Mouse (Mus musculus): ENCODE data around the gene Myh3. TPM values are rescaled to one million over a fixed set of nuclear protein-coding genes. Genes with fewer than 3 reads are reported as not detected.
A peak's percentile ranks its signal among the peaks of the same experiment; 100 is the strongest.

The Myh3 gene
- polyA plus RNA-seq, 1 experiment from 2014 or later: 0.12 TPM

DNA sequence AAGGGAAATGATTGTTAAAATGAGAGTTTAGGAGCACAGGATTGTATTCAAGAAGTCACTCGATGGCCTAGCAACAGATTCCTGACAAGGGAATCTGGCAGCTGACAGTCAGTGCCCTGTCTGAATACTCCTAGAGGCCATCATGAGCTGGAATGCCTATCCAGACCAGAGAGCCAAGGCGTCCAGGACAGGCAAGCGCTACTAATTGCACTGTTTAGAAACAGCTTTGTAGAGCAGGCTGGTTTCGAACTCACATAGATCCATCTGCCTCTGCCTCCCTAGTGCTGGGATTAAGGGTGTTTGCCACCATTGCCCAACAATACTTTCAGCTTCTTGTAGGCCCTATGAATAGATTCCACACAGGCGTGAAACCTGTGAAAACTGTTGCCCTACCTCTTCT is 36.2 kb downstream of the Myh3 start:
- WGBS: 90% methylated on average over 5 of the region's 5 CpGs
- no peak overlapping the region for H3K27ac ChIP-seq (replicated peaks; ENCODE audit: low read depth, low read length)
- DNase-seq: no peak

DNA sequence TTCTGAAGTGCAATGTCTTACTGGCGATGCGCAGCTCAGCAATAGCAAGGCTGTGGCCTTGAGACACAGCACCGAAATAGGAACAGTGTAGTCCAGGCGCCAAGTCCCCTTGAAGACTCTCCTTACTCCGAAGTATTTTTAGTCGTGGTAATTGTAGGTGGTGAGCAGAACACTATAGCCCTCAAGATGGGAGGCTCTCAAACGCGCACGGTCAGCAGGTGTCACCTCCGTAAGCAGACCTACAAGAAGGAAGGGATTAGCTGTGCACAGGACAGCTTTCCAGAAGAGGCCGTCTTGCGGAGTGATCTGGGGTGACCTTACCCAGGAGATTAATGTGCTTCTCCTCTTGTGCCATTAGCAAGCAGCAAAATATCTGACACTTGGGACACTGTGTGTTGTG is 36.8 kb downstream of the Myh3 start:
- Histone ChIP-seq H3K9me3 (ENCODE audit: control insufficient read depth, low read length) (no peaks in the 10 kb centered on the region), H3K4me3 (replicated peaks; ENCODE audit: low read depth, low read length) (no peak overlapping the region), H3K27ac (replicated peaks; ENCODE audit: low read depth, low read length) (no peak overlapping the region), H3K4me2 (ENCODE audit: low read length) (no peak overlapping the region), H3K9ac (replicated peaks; ENCODE audit: low read length) (no peak overlapping the region), H3K27me3 (ENCODE audit: control insufficient read depth, insufficient read depth, low read length) (no peaks in the 10 kb centered on the region), H3K36me3 (ENCODE audit: control insufficient read depth, insufficient read depth, low read length) (no peaks in the 10 kb centered on the region), H3K4me1 (ENCODE audit: control insufficient read depth, insufficient read depth, low read length) (0 out of 2 replicates have a peak, but pooled peaks cover 4% of the 10 kb centered on the region)
- ATAC-seq (ENCODE audit: low FRiP score, low TSS enrichment) (no peak), DNase-seq (no peak)
- WGBS: 90% methylated on average over 12 of the region's 12 CpGs

More for the DNA sequence above, 36.2 kb downstream of the Myh3 start:
- ATAC-seq (ENCODE audit: low FRiP score, low TSS enrichment): no peak
- no peak overlapping the region for H3K4me2 ChIP-seq (ENCODE audit: low read length)
- no peak overlapping the region for H3K4me3 ChIP-seq (replicated peaks; ENCODE audit: low read depth, low read length)
- H3K9ac ChIP-seq (replicated peaks; ENCODE audit: low read length): no peak overlapping the region
- no peaks in the 10 kb centered on the region for H3K27me3 ChIP-seq (ENCODE audit: control insufficient read depth, insufficient read depth, low read length)
- H3K4me1 ChIP-seq (ENCODE audit: control insufficient read depth, insufficient read depth, low read length): no peaks in the 10 kb centered on the region
- H3K9me3 ChIP-seq (ENCODE audit: control insufficient read depth, low read length): no peaks in the 10 kb centered on the region
- no peaks in the 10 kb centered on the region for H3K36me3 ChIP-seq (ENCODE audit: control insufficient read depth, insufficient read depth, low read length)

- no peak overlapping the region for H3K4me2 ChIP-seq (ENCODE audit: low read length)
- WGBS: 86% methylated on average over 5 of the region's 5 CpGs
- no peak overlapping the region for H3K27ac ChIP-seq (replicated peaks; ENCODE audit: low read depth, low read length)
- no peaks in the 10 kb centered on the region for H3K27me3 ChIP-seq (ENCODE audit: control insufficient read depth, insufficient read depth, low read length)
- no peaks in the 10 kb centered on the region for H3K36me3 ChIP-seq (ENCODE audit: control insufficient read depth, insufficient read depth, low read length)
- ATAC-seq (ENCODE audit: low FRiP score, low TSS enrichment) (no peak), DNase-seq (no peak)
- no peak overlapping the region for H3K4me3 ChIP-seq (replicated peaks; ENCODE audit: low read depth, low read length)
- H3K9ac ChIP-seq (replicated peaks; ENCODE audit: low read length): no peak overlapping the region
- H3K4me1 ChIP-seq (ENCODE audit: control insufficient read depth, insufficient read depth, low read length): 0 out of 2 replicates have a peak, but pooled peaks cover 4% of the 10 kb centered on the region
- H3K9me3 ChIP-seq (ENCODE audit: control insufficient read depth, low read length): no peaks in the 10 kb centered on the region
Measured at GRCm38 (mm10) chr11:67116725-67117124, 38.6 kb downstream of the Myh3 start.

- H3K4me3 ChIP-seq (replicated peaks; ENCODE audit: low read depth, low read length): no peak overlapping the region
- no peak overlapping the region for H3K9ac ChIP-seq (replicated peaks; ENCODE audit: low read length)
- H3K27me3 ChIP-seq (ENCODE audit: control insufficient read depth, insufficient read depth, low read length): no peaks in the 10 kb centered on the region
- H3K36me3 ChIP-seq (ENCODE audit: control insufficient read depth, insufficient read depth, low read length): no peaks in the 10 kb centered on the region
- no peaks in the 10 kb centered on the region for H3K9me3 ChIP-seq (ENCODE audit: control insufficient read depth, low read length)
- no peak overlapping the region for H3K27ac ChIP-seq (replicated peaks; ENCODE audit: low read depth, low read length)
- DNase-seq (no peak), ATAC-seq (ENCODE audit: low FRiP score, low TSS enrichment) (no peak)
- 0 out of 2 replicates have a peak, but pooled peaks cover 4% of the 10 kb centered on the region for H3K4me1 ChIP-seq (ENCODE audit: control insufficient read depth, insufficient read depth, low read length)
- H3K4me2 ChIP-seq (ENCODE audit: low read length): no peak overlapping the region
- 45% methylated on average over 4 of the region's 4 CpGs for WGBS
Measured at GRCm38 (mm10) chr11:67119539-67120070, 41.5 kb downstream of the Myh3 start.

GRCm38 (mm10) chr11:67120697-67121294 is 42.7 kb downstream of the Myh3 start:
- 0 out of 2 replicates have a peak, but pooled peaks cover 4% of the 10 kb centered on the region for H3K4me1 ChIP-seq (ENCODE audit: control insufficient read depth, insufficient read depth, low read length)
- DNase-seq: no peak
- WGBS: 59% methylated on average over 12 of the region's 12 CpGs

DNA sequence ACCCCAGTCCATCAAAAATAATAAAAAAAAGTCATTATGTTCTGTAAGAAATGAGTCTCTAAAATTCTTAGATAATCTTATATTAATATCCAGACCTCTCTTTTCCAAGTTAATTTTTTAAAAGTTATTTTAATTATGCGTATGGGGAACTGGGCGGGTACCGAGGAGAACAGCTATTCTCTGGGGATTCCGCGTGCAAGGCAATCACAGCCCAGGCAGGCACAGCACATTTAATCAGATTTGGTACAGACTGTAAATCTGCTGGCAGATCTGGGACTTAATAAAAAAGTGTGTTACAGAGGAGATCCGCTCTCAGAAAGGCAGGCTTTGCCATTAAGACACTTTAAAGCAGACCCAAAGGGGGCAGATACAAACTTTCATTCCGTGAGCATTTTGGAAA is 46.8 kb downstream of the Myh3 start:
- H3K4me1 ChIP-seq (ENCODE audit: control insufficient read depth, insufficient read depth, low read length): 0 out of 2 replicates have a peak, but pooled peaks cover under 1% of the 10 kb centered on the region
- DNase-seq (peak; percentile 54), ATAC-seq (ENCODE audit: low FRiP score, low TSS enrichment) (no peak)
- H3K4me3 ChIP-seq (replicated peaks; ENCODE audit: low read depth, low read length): no peak overlapping the region
- WGBS: 56% methylated on average over 7 of the region's 7 CpGs
- H3K9me3 ChIP-seq (ENCODE audit: control insufficient read depth, low read length): no peaks in the 10 kb centered on the region
- no peaks in the 10 kb centered on the region for H3K27me3 ChIP-seq (ENCODE audit: control insufficient read depth, insufficient read depth, low read length)
- H3K4me2 ChIP-seq (ENCODE audit: low read length): no peak overlapping the region
- H3K9ac ChIP-seq (replicated peaks; ENCODE audit: low read length): no peak overlapping the region
- no peak overlapping the region for H3K27ac ChIP-seq (replicated peaks; ENCODE audit: low read depth, low read length)
- no peaks in the 10 kb centered on the region for H3K36me3 ChIP-seq (ENCODE audit: control insufficient read depth, insufficient read depth, low read length)

More at GRCm38 (mm10) chr11:67120697-67121294, 42.7 kb downstream of the Myh3 start:
- Histone ChIP-seq H3K27ac (replicated peaks; ENCODE audit: low read depth, low read length) (no peak overlapping the region), H3K4me3 (replicated peaks; ENCODE audit: low read depth, low read length) (no peak overlapping the region), H3K4me2 (ENCODE audit: low read length) (no peak overlapping the region), H3K27me3 (ENCODE audit: control insufficient read depth, insufficient read depth, low read length) (no peaks in the 10 kb centered on the region), H3K9ac (replicated peaks; ENCODE audit: low read length) (no peak overlapping the region), H3K9me3 (ENCODE audit: control insufficient read depth, low read length) (no peaks in the 10 kb centered on the region), H3K36me3 (ENCODE audit: control insufficient read depth, insufficient read depth, low read length) (no peaks in the 10 kb centered on the region)
- no peak for ATAC-seq (ENCODE audit: low FRiP score, low TSS enrichment)

- H3K4me1 ChIP-seq (ENCODE audit: control insufficient read depth, insufficient read depth, low read length): no peaks in the 10 kb centered on the region
- no peak overlapping the region for H3K4me2 ChIP-seq (ENCODE audit: low read length)
- DNase-seq: no peak
- H3K4me3 ChIP-seq (replicated peaks; ENCODE audit: low read depth, low read length): no peak overlapping the region
- H3K27me3 ChIP-seq (ENCODE audit: control insufficient read depth, insufficient read depth, low read length): no peaks in the 10 kb centered on the region
- no peak overlapping the region for H3K27ac ChIP-seq (replicated peaks; ENCODE audit: low read depth, low read length)
- H3K9me3 ChIP-seq (ENCODE audit: control insufficient read depth, low read length): no peaks in the 10 kb centered on the region
- H3K36me3 ChIP-seq (ENCODE audit: control insufficient read depth, insufficient read depth, low read length): no peaks in the 10 kb centered on the region
- 71% methylated on average over 17 of the region's 17 CpGs for WGBS
- no peak overlapping the region for H3K9ac ChIP-seq (replicated peaks; ENCODE audit: low read length)
- ATAC-seq (ENCODE audit: low FRiP score, low TSS enrichment): no peak
Measured at GRCm38 (mm10) chr11:67125361-67125760, 47.3 kb downstream of the Myh3 start.

DNA sequence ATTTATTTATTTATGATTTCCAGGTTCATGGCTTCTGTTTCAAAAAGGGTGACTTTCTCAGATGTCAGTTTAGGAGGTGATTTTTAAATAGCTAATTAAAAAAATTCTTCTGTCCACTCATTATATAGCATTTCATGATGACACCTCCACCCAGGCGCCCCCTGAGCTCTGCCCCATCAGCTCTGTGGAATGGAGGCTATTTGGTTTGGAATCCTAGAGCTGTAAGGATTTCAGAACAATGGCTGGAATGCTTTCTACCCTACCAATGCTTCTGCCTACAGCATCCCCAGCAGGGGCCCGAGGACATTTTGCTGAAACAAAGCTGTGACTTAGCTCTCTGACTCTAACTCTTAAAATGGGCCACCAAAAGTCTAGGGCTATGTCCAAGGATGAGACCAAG is 55.4 kb downstream of the Myh3 start:
- Histone ChIP-seq H3K27me3 (ENCODE audit: control insufficient read depth, insufficient read depth, low read length) (no peaks in the 10 kb centered on the region), H3K4me2 (ENCODE audit: low read length) (no peak overlapping the region), H3K9ac (replicated peaks; ENCODE audit: low read length) (no peak overlapping the region), H3K4me1 (ENCODE audit: control insufficient read depth, insufficient read depth, low read length) (no peaks in the 10 kb centered on the region), H3K36me3 (ENCODE audit: control insufficient read depth, insufficient read depth, low read length) (no peaks in the 10 kb centered on the region), H3K4me3 (replicated peaks; ENCODE audit: low read depth, low read length) (no peak overlapping the region), H3K9me3 (ENCODE audit: control insufficient read depth, low read length) (no peaks in the 10 kb centered on the region), H3K27ac (replicated peaks; ENCODE audit: low read depth, low read length) (no peak overlapping the region)
- WGBS: 90% methylated on average over 2 of the region's 2 CpGs
- ATAC-seq (ENCODE audit: low FRiP score, low TSS enrichment) (no peak), DNase-seq (no peak)

GRCm38 (mm10) chr11:67134654-67135053 is 56.6 kb downstream of the Myh3 start:
- H3K27ac ChIP-seq (replicated peaks; ENCODE audit: low read depth, low read length): no peak overlapping the region; the same call in 1 of the 2 replicates
- no peaks in the 10 kb centered on the region for H3K27me3 ChIP-seq (ENCODE audit: control insufficient read depth, insufficient read depth, low read length)
- H3K9me3 ChIP-seq (ENCODE audit: control insufficient read depth, low read length): no peaks in the 10 kb centered on the region
- H3K4me2 ChIP-seq (ENCODE audit: low read length): no peak overlapping the region
- no peak overlapping the region for H3K9ac ChIP-seq (replicated peaks; ENCODE audit: low read length)
- no peaks in the 10 kb centered on the region for H3K4me1 ChIP-seq (ENCODE audit: control insufficient read depth, insufficient read depth, low read length)
- H3K4me3 ChIP-seq (replicated peaks; ENCODE audit: low read depth, low read length): no peak overlapping the region
- H3K36me3 ChIP-seq (ENCODE audit: control insufficient read depth, insufficient read depth, low read length): no peaks in the 10 kb centered on the region
- WGBS: 46% methylated on average over 6 of the region's 6 CpGs
- ATAC-seq (ENCODE audit: low FRiP score, low TSS enrichment) (no peak; the same call in 1 of the 2 replicates), DNase-seq (peak; percentile 59)

Data from midbrain, embryonic 14.5 days (tissue).